Mouse (Mus musculus) lung, adult 18-20 months (tissue): ENCODE data around the gene Akr1a1.
A peak's percentile ranks its signal among the peaks of the same experiment; 100 is the strongest.

Experiments
- DNase-seq, 2 experiments: peaks; one replicate each; pipeline ENCODE4 v3.0.0; 2022; ENCODE audit warnings: mixed read lengths in 2 of 2

The Akr1a1 gene

DNA sequence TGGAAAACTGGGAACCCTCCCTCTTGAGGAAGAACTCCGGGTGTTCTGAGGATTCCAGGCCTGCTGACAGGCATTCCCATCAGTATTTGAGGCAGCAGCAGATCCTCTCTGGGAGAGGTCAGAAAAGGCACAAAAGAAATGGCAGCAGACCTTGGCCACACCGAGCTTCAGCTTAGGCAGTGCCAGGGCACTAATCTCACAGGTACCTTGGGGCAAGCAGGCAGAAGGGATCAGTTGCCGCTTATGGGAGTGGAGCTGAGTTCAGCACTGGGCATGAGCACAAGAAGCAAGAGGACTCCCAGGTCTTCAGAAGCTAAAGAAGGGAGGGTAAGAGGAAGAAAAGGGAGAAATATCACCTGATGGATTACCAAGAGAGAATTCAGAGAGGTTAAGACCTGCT is 6.5 kb upstream of the Akr1a1 start:
- no peak for DNase-seq

DNA sequence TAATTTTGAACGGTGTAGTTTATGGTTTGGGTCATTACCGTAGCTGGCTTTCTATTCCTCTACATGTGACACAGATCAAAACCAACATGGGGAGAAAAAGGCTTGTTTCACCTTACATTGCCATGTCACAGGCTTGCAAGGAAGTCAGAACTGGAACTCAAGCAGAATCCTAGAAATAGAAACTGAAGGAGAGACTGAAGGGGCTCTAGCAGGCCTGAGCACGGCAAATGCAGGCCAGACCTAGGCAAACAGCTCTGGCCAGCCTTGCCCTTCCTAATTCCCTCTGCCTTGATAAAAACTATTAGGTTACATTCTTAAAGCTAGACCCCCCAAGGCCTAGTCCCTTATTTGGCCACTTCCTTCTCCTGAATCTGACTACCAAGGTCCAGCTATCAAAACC is 4.2 kb upstream of the Akr1a1 start:
- DNase-seq = no peak

DNA sequence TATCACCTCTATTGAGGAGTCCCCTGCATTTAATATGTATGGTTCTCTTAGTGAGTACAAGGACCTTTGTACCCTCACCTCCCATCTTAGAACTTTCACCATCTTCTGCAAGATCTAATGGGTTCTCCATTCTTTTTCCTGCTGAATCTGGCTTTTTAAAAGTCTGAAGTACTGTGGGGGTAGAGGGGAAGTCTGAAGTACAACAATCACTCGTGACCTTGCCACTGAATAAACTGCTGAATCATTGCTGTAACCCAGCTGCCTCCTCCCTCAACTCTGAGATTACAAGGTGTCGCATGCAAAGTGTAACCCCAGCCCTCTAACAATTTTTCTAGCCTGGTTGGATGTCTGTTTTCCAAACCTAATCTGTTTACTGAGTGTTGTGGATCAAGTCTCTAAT is 3.6 kb upstream of the Akr1a1 start:
- peak in 1 of 2 experiments; percentile 33 for DNase-seq

DNA sequence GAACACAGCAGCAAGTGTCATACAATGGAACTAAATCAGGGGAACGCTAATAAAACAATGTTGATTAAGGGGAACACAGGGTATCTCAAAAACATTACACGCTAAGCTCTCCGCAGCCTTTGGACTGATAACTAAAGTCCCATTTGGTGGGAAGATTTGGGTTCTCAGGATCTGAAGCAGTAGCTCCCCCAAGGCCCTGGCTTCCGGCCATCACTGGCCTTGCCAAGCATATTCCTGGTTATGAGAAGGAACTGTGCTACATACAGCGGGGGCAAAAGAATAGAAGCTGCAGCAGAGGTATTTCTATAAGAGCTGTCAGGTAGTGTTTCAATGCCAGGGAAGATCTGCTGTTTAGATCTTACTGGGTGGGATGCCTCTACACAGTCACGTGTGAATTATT is 1.7 kb upstream of the Akr1a1 start:
- DNase-seq = no peak

DNA sequence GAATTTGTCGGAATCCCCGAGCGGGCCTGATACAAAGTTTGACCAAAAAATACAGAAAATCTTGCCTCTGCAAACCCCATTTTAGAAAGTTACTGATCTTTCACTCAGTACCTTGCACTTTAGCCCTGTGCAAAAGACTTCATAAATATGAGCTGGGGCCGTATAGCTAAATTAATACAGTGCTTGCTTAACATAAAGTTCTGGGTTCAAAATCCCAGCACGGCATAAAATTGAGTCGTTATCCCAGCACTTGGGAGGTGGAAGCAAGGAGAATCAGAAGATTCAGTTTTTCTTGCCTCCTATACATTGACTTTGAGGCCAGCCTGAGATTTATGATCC is 286 bp upstream of the Akr1a1 start:
- no peak for DNase-seq

DNA sequence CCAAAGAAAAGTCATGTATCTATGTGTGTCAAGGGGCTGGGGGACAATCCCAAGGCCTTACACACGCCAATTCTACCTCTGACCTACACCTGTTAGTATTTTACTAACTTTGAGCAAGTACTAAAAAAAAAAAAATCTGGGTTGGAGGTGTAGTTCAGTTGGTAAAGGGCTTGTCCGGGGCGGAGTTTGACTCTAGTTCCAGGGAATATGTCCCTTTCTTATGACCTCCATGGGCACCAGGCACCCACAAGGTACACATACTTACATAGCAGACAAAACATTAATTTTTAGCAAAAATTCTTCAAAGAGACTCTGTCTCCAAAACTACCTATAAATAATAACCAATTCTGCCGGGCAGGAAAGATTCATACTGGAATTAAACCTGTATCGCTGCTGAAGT is 1.1 kb downstream of the Akr1a1 start:
- no peak for DNase-seq

DNA sequence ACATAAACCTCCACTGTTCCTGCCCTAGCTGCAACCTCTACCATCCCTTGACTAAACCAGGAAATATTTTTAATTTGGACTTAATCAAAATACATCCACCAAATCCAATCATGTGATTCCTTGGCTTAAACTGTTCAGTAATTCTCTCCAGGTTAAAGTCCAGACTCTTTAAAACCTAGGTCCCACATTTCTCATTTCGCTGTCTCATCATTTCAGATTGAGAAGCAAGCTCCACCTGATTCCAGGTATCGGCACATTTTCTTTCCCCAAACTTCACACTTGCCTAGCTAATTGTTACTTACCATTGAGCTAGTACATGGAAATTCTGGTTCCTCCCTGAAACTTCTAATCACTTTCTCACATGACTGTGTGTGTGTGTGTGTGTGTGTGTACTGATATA is 2.1 kb downstream of the Akr1a1 start:
- DNase-seq = no peak

DNA sequence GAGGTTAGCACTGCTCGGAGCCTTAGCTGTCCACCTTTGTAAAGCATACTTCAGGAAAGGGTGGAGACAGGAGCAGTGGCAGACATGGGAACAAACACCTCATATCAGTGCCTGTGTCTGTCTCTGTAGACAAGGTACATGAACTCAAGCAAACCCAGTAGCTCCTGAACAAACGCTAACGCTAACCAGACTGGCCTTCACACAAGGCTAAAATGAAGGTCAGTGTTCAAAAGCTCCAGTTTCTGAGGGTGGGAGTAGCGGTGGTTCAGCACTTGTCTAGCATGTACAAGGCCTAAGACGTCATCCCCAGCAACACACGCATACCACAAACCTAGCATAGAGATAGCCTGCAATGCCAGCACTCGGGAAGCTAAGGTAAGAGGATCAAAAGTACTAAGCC is 5.9 kb downstream of the Akr1a1 start:
- no peak for DNase-seq

DNA sequence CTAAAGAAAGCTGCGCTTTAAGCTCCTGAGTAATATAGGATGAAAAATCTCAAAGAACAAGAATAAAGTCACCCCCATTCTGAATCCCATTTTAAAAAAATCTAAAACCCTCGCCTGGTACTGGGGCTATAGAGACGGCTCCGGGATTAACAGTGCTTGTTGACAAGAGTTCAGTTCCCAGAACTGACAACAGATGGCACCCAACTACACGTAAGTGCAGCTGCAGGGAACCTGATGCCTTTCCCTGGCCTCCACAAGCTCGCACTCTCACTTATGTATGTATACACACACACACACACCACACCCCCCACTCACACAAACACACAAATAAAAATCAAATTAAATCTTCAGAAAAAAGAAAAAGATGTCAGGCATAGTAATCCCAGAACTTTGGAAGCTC is 7.2 kb downstream of the Akr1a1 start:
- peak in 1 of 2 experiments; percentile 42 for DNase-seq

DNA sequence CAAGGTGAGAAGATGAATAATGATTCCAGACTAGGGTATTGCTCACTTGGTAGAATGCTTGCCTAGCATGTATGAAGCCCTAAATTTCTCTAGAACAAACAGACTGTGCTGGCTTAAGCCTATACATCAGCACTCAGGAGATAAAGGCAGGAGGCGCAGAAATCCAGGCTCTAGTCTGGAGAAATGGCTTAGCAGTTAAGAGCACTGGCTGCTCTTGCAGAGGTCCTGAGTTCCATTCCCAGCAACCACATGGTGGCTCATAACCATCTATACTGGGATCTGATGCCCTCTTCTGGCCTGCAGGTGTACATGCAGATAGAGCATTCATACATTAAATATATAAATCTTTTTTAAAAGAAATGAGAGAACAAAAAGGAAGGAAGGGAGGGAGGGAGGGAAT is 9.4 kb downstream of the Akr1a1 start:
- no peak for DNase-seq

DNA sequence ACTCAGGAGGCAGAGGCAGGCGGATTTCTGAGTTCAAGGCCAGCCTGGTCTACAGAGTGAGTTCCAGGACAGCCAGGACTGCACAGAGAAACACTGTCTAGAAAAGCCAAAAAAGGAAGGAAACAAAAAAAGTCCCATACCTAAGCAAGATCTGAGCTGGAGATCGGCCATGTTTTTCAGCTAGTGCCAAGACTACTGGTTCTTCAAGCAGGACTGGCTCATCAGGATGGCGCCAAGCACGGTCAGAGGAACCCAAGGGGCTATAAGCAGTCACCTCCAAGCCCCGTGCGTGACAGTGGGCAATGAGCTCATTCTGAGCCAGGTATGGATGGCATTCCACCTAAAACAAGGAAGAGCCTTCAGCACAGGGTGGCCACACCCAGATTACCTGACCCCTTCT is 12.7 kb downstream of the Akr1a1 start:
- DNase-seq = no peak

DNA sequence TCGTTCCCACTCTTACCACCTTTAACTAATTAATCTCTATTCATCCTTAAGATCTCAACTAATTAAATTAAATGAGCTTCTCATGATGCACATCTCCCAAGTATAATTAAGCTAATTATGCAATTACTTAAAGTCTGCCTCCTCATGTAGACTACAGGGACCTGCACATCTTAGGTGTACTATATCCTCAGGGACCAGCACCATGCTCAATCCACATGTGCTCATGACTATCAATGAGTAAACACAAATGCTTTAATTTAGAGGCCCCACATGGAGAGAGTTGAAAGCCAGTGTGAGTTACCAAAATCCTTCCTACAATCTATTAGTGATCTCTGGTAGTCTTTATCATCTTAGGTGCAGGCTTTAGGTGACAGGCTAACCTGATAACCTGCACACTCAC is 16.3 kb downstream of the Akr1a1 start:
- no peak for DNase-seq

DNA sequence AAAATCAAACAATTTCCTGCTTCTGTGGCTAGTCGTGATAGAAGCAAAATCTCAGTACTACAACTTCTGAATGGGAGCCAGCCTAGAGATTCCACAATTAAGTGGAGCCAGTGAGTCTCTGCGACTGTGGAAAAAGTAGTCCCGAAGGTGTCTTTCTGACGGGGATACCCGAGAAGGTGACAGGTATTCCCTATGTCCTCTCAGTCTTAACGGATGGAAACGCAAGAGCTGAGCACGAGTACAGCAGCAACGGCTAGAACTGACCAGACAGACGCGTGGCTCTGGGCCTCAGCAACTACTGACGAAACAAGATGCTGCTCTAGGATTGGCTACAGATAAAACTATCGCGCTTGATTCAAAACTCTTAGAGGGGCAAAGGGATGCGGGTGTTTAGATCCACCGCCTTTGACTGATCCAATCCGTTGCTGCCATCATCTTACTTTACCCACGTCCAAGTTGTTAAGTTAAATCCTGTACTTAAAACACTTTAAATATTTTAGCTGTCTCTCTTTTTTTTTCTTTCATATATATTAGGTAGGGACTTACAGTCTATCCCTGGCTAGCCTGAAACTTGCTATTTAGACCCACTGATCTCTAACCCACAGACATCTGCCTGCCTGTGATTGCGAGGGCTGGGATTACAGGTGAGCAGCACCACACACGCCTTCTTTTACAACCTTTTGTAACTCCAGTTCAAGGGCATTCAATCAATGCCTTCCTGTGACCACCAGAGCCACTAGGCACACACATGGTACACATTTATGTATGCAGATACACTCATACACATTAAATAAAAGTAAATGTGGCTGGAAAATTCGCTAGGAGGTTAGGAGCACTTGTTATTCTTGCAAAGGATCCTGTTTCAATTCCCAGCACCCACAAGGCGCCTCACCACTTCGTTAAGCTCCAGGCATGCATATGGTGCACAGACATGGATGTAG is 23.5 kb downstream of the Akr1a1 start, which contains the start of gene Nasp:
TSS of gene Nasp (minus strand) at position 220 of the 941 bp plus-strand sequence.
- DNase-seq = peak; percentile 87 to 90

DNA sequence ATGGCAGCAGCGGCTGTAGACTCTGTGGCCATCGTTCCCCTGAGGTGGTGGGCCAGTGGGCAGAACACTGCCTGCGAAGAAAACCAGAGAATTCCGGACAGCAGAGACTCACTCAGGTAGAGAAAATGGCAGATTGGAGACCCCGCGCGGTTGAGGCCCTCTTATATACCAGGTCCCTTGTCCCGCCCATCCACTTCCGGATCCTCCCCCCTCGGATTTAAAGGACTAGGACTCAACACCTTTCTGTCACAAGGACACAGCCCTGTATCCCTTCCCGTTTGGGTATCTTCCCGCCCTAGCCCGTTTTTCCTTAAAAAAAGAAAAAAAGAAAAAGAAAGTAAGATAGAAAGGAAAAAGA is 24.1 kb downstream of the Akr1a1 start:
- peak; percentile 92 to 93 for DNase-seq

DNA sequence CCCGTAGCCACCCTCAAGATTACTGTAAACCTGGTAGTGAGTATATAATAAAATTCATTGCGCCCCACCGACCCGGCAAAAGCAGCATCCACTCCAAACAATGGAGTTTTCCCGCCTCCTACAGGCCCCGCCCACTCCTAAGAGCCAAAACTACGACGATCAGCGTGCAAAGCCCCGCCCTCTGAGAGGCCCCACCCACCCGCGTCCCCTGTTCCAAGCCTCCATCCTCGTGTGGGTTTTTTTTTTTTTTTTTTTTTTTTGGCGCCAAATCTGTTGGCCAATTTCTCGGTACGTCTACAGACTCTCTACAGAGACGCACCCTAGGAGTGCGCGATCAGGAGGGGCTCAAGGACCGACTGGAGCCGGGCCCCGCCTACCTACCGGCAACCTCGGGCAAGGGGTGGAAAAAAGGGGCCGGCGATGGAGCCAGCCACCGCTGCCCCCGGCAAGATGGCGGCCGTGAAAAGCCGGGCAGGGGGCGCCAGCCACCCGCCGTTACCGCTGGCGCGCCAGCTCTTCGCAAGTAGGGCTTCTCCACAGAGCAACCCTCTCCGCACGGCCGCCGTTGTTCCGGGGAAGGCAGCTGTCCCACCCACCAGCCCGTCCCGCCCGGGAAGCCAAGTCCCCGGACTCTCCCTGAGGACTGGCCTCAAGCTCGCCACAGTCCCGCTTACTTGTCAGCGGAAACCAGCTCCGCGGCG is 24.7 kb downstream of the Akr1a1 start:
- DNase-seq = peak; percentile 81 to 82

DNA sequence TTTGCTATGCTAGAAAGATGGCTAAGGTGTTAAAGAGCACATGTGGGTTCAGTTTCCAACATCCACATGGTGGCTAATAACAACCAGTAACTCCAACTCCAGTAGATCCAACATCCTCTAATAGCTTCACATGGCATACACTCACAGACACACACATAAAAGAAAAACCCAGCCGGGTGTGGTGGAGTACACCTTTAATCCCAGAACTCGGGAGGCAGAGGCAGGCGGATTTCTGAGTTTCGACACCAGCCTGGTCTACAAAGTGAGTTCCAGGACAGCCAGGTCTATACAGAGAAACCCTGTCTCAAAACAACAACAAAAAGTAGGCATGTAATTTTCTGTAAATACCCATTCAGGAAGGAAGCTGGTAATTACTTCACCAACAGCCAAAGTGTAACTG is 26.6 kb downstream of the Akr1a1 start:
- DNase-seq = no peak

DNA sequence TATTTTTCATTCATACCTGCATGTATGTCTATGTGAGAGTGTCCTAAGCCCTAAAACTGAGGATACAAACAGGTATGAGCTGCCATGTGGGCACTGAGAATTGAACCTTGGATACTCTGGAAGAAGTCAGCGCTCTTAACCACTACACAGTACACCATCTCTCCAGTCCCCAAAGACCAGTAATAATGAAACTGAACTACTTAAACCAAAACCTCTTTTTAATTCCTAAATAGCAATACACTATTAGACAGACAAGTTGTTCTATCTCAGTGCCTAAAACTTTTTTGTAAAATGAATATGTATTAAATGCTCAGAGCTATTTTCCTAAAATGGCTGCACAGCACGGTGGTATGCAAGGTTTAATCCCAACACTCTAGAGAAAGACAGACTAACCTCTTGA is 36.2 kb downstream of the Akr1a1 start:
- no peak for DNase-seq

DNA sequence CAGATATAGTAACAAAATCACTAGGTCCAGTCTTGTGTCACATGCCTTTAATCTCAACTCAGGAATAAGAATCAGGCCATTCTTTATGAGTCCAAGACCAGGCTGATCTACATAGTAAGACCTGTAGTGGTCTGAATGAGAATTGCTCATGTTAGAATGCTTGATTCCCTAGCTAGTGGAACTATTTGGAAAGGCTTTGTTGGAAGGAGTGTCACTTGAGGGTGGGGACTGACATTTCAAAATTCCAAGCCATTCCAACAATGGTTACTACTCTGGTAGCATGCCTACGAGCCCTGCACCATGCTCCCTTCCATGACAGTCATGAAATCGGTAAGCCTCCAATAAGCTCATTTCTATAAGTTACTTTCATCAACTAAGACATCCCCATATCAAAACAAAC is 38.9 kb downstream of the Akr1a1 start:
- DNase-seq = no peak

DNA sequence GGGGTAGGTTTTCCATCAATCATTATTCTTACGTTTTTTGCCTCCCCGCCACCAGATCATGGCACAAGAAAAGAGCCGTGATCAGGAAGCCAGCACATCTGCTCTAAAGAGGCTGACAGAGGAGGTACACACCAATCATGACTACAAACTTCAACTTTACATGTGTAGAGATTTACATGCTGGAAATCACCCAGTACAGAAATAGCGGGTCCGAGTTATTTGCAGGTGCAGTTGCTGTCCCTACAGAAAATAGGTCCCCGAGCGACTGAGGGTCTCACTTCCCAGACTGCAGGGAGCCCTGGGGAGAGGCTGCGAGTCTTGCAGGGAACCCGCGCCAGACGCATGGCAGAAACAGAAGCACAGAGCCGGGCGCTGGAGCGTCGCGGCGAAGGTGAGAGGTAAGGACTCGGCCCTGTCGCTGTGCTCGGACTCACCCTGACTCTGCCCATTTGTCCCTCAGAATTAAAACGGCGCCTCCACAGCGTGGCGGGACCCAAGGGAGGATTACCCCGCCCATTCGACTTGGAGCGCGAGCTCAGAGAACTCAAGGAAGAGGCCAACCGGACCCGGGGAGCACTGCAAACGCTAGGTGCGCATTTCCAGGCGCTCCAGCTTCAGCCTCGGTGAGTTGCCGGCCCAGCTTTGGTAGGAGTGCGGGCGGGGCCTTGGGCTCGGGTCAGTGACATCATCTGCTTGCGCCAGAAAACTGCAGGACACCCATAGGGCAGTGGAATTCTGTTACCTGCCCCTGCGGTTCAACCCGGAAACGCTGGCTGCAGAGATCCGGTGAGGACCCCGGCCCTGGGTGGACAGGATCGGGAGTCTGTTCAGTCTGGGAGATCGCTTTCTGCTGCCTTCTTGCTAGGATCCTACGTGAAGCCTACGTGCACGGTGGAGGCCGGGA is 54.2 kb downstream of the Akr1a1 start:
- DNase-seq = peak; percentile 92 to 94

DNA sequence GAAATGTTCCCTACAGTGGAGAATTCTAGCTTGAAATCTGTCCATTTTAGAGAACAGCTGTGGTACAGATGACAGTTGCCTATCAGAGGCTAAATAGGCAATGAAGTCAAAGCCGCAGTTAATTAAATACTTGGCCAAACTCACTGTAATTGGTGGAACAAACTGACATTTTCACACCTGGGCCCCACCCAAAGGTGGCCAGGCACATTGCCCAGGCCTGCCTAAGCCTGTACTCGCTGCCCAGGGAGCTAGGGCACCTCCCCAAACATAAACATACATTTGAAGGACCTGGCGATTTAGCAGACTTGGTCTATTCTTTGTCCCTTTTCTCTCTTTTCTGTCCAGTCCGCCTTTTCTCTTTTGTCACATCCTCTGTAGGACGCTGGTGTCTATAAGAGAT is 55.1 kb downstream of the Akr1a1 start, which contains the start of gene Ccdc17:
TSS of gene Ccdc17 (plus strand) at position 276 of the 400 bp plus-strand sequence.
- DNase-seq = peak; percentile 50 to 64

DNA sequence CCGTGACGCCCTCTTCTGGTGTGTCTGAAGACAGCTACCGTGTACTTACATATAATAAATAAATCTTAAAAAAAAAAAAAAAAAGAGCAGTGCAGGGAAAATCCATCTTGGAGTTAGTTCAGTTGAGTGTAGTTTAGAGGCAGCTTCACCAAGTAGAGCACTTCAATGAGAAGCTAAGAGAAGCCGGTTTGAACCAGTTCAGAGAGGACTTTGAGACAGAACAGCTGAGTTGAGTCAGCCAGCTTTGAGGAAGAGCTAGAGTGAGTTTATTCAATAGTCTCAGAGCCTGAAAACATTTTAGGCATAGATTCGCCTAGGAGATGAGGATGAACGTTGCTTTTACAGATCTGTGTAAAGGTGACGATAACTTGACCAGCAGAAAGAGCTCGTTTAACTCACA is 55.7 kb downstream of the Akr1a1 start:
- no peak for DNase-seq
